Mouse (Mus musculus) urinary bladder, postnatal 4 days (tissue): ENCODE measurements around the gene Rps12-ps3.

Experiments used
- DNase-seq, 2 experiments: peaks; one replicate each; pipeline ENCODE4 v3.0.0; 2021 to 2022; ENCODE audit warnings: low spot score in 2 of 2

Gene Rps12-ps3

DNA sequence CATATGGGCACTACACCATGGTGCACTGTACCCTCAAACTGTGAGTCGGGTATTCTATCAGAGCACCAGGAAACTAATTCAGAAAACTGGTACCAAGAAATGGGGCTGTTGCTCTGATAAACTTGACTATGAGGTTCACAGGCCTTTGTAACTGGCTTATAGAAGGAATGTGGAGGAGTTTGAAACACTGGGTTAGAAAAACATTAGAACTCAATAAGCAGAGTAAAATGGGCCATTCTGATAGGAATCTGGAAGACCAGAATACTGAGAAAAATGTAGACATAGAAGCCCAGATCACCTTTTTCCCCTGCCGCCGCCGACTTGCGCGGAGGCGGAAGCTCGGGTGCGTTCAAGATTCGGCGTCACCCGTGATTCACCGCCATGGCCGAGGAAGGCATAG lies at the start of gene Rps12-ps3:
Gene Rps12-ps3, plus strand, starts transcription at position 301 of the 400 bp plus-strand sequence.
- DNase-seq, result no peak

DNA sequence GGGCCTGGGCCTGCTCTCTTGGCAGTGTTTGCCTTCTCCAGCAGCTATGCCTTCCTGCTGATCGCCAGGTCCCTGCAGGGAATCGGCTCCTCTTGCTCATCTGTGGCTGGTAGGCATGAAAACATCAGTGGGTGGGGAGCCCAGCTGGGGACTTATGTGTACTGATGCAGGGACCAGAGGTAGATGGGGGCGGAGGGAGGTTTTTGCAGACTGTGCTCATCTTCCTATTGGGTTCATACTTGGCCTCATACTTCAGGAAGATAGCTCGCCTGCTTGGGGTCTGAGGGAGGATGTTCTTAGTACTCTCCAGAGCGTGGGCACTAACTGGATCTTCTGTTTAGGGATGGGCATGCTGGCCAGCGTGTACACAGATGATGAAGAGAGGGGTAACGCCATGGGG lies 48.9 kb upstream of the Rps12-ps3 start:
- no peak for DNase-seq

DNA sequence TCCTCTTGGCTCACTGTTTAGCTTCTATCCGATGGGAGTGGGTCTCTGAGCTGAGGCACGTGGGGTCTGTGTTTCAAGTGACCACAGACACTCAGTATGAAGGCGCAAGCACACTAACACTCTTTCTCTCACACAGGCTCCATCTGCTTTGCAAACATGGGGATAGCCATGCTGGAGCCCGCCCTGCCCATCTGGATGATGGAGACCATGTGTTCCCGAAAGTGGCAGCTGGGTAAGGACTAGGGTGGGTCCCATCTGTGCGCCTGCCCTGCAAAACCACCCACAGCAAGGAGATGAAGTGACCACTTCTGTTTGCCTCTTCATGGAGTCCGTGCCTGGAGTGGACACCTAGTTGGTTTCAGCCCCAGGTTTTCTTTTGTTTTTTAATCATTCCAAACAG lies 45.7 kb upstream of the Rps12-ps3 start:
- no peak for DNase-seq

DNA sequence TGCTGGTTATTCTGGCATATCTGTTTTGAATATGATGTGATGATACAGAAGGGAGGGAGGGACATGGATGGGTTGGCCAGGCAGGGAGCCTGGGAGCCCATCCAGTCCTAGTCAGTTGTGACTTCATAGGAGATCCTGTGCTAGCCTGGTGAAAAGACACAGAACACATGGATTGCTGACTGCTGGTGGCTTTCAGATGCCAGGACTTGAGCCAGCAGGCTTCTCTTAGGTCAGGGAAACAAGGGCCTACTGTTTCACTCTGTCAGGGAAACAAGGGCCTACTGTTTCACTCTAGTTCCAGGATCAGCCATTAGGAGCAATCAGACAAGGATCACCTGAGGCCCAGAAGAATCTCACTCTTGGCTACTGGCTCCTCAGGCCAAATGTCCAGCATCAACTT lies 41.2 kb upstream of the Rps12-ps3 start:
- no peak for DNase-seq

DNA sequence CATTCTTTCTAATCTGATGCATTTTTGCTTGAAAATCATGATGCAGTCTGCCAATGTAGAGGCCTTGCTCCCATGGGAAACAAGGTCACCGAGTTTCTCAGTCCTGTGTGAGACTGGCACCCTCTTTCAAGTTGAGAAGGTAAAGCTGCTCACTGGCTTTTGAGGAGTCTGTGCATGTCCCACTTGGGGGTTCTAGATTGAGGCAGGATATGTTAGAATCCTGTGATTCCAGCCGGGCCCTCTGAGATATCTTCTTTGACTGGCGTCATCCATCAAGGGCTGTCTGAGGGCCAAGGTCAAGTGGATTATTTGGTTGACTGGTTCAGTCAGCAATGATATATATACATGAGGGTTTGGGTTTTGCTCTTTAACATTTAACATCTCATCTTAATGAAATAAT lies 40.1 kb upstream of the Rps12-ps3 start:
- no peak for DNase-seq

DNA sequence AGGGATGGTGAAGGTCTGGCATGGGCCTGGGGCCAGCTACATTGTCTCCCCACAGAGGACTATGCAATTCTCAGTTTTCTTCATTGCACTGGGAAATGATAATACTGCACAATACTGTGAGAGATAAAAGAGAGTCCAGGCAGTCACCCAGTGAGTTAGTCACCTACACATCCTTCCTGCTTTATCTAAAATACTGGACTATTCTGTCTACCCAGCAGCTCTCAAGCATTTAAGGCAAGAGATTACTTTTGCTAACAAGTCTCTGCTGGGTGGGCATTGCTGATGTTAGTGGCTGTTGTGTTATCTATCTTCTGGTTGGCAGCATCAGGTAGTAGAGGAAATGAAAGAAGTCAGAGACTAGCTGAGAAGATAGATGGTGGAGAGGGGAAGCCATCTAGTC lies 33.0 kb upstream of the Rps12-ps3 start:
- no peak for DNase-seq

DNA sequence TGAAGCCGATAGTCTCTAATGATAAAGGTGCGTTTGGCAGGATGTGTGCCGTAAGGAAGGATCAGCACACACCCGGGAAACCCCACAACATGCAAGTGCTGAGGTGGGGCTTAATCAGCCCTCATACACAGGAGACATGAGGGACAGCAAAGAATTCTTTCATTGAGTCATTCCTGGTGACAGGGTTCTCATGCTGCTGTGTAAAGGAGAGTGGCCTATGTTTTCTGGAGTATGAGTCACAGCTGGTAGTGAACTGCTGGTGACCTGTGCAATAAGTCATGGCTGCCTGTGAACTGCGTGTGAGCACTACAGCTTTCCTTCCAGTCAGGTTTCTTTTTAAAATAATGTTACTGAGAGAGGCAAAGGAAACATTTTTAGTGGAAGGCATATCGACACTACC lies 32.3 kb upstream of the Rps12-ps3 start:
- DNase-seq, result no peak

DNA sequence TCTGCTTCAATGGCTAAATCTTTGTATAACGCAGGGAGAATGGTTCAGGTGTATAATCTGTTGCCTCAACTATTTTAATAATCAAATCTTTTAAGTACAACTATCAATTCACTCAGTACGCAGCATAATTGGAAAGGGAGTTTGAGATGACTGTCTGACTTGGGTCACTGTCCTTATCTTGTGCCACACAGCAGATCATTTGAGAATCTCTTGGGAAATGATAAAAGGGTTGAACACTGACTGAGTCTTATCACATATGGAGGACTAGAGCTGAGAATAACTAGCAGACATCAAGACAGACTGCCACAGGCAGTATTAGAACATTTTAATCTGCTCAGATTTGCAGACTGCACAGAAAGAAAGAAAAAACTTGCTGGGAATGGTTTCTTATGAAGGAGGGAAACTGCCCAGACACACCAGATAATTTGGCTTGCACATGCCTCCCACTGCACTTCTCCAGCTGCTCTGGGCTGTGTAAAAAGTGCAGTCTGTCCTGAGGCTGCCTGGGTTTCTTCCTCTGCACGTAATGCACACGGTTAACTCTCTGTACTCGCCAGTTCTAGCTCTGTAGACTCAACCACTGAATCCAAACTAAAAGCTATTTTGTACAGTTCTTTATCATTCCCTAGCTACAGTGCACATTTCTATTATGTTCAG lies 29.8 kb upstream of the Rps12-ps3 start:
- no peak for DNase-seq

DNA sequence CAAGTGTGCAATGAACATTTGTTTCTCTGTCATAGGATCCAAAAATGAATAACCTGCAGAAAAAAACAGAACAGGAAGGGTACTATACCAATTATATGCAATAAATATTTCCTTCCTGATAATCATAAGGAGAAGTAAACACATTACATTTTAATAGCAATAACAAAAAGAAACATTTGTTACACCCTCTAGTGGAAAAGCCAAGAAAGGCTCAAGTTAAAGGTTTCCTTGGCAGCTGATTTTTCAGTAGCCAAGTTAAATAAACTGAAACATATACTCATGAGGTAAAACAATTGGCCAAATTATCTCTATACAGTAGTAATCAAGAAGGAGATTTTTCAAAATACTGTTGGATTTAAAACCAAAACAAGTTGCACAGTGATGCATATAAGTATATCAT lies 6.8 kb upstream of the Rps12-ps3 start:
- DNase-seq, result no peak

DNA sequence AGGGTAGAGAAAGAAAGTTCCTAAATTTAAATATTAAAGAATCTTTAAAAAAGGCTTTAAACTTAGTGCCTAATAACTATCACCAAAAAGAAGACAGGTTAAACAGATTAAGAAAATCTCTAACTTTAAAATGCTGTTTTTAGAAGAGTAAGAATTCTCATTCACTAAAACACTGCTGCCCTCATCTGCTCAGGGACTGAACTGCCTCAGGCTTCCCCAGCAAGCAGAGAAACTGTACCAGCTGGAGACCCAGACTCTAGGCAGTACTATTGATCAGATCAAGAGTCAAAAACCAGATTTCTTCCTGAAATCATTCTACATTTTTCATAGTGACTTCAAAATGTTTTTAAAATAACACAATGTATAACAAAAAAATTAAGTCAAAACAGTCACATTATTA lies 5.5 kb upstream of the Rps12-ps3 start:
- no peak for DNase-seq

DNA sequence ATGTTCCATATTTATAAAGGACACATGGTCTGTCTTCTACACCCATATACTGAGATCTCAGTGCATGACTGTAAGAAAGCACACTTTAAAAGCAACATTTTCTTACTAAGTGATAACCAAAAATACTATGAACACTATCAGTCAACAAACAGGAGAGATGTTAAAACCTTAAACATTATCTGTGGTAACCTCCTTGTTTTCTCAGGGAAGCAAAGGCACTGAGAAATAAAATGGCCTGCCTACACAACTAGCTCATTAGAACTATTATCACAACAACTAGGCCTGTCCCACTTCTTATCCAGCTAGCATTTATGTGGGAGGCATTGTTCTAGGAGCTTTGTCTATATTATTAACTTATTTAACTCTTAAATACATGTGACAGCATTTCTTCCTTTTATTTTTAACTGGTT lies 8.7 kb downstream of the Rps12-ps3 start:
- DNase-seq, result no peak

DNA sequence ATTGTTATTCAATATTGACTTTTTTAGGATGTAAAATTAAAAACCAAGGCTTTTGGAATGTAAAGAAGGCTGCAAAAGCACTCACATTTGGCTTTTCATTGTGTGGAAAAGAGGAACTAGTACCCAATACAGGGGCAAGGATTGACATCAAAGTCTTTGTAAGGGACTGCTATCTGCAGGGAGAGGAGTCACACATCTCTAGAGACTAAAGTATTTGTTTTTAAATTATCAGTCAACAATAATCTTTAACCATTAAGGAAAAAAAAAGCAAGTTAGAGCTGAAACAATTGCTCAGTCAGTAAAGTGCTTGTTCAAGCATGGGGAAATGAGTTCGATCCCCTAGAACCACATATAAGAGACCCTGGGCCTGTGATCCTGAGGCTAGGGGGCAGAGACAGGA lies 14.6 kb downstream of the Rps12-ps3 start:
- no peak for DNase-seq

DNA sequence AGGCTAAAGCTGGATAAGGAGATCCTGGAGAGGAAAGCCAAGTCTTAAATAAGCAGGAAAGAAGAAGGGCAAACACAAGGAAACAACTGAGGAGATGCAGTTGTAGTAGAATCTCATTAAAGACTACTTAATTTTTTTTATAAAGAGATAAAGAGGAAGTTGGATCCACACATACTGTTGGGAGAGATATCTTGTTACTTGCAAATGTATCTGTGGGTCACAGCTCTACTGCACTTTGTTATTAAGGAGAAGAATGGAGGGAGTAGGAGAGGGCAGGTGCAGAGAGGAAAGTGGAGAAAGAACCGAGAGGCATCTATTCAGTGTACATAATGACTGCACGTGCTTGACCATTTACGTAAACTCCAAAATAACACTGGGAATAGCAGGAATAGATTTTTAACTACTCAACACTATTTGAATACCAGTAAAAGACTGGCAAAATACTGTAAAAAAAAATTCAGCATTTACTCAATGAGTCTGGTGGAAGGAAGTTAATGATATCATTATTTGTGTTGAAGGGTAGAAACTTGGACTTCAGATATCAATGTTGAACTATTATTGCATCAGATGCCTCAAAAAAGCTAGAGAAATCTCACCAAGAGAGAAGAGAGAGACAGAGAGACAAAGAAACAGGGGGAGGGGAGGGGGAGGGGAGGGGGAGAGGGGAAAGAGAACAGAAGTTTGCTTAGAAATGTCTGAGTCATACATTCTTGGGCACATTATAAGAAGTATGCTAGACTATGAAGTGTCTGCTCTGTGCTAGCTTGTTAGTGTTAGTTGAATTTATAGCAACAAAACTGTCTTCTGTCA lies 16.0 kb downstream of the Rps12-ps3 start:
- no peak for DNase-seq

DNA sequence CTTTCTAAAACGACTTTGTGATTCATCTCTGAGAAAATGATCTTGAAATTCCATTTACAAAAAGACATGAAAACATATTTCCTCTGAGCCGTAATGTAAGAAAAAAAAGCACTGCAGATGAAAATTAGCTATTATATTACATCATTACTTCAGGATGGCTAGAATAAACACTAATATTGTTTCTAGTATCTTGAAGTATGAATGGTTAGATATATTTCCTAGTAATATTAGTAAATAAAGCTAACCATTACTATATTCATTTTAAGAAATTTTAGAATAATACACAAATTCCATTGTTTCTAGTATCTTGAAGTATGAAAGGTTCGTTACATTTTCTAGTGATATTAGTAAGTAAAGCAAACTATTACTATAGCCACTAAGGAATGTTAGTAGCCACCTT lies 17.8 kb downstream of the Rps12-ps3 start:
- DNase-seq, result no peak

DNA sequence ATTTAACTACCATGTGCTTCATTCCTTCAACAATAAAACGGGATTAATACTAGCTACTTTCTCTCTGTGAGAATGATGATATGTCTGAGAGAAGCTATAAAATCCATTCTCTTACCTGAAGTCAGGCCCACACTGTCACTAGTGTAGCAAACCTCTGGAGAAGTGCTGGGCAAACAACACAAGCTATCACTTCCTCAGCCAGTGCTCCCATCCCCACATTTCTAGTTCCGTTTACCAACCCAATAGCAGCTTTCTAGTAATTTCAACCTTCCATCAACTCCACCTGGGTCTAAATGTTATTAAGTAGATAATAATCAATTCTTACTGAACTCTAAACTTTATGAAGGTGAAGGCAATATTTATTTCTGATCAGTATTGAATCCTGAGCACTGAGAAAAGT lies 20.9 kb downstream of the Rps12-ps3 start:
- DNase-seq, result no peak

DNA sequence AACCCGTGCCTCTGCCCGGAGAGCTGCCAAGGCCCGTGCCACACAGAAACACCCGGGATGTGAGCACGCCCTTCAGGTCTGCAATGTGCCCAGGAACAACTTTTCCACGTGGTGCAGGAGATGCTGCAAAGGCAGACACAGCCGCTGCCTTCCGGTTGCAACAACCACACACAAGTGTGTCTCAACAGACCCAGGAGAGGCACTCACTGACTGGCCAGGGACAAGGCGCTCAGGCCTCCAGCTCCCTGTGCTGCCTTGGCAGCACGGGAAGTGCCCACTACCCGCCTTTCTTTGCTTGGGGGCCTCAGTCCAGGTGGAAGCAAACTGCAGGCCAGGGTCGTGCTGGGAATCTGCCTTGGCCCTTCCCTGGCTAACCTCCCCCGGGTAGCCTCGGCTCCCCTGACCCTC lies 22.2 kb downstream of the Rps12-ps3 start:
- DNase-seq, result no peak

DNA sequence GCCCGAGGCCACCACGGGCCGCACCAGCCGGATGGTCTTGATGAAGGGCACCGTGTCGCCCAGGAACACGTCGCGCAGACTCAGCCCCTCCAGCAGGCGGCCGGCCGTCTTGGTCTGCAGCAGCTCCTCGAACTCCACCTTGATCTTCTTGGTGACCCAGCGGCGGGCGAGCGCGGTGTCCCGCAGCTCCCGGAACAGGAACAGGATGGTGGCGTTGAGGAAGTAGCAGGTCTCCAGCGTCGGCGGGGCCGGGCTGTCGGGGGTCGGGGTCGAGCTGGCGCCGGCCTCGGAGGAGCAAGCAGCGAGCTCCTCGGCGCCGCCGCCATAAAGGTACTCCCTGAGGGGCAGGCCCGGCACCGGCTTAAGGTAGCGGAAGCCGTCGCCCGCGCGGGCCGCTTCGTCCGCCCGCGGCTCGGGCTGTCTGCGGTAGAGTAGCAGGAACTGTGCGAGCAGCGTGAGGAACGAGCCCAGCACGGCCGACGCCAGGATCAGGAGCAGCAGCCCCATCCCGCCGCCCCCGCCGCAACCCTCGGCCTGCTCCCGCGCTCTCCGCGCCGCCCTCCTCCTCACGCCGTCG lies 23.1 kb downstream of the Rps12-ps3 start:
- peak in 1 of 2 experiments; percentile 49 for DNase-seq

DNA sequence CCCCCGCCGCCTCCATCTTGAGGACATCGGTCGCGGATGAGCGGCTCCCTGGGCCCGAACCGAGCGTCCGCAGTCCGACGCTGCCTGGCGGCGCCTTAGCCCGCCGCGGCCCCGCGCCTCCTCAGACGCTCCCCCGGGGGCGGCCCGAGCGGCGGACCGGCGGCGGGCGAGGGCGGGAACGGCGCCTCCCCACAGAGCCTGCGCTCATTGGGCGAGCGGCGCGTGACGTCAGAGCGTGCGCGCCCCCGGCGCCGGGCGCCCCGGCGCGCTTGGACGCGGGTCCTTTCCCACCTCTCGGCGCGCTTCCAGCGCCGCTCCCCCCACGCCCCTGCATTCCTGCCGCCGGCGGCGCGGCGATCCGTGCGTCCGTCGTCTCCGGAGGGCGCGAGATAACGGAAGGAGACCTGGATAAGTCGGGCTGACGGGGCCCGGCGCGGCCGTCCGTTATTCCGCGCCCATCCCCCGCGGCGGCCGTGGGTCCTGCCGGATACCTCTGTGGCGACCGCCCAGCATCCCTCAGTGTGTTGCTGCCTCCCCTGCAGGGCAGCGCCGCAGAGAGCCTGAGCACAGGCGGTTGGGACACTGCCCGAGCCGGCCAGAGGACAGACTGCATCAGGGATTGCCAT lies 23.7 kb downstream of the Rps12-ps3 start, which contains the start of gene Pdzd8:
Gene Pdzd8, minus strand, starts transcription at position 123 of the 626 bp plus-strand sequence.
- peak; percentile 89 to 90 for DNase-seq

DNA sequence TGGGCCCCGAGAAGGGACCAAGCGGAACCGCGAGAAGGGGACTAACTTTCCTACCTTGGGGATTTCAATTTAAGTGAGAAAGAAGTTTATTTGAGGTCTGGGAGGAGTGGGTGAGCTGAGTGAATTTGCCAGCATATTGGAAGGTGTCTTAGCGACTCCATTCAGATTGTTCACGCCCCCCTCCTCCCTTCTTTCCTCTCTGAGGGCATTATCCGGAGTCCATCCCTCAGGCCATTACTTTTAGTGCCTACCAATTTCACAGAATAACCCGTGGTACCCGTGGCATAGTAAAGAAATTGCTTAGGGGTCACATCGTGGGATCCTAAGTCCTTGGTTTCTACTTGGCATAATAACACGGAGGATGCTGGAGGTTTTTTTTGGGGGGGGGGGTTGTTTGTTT lies 24.2 kb downstream of the Rps12-ps3 start:
- DNase-seq, result no peak

DNA sequence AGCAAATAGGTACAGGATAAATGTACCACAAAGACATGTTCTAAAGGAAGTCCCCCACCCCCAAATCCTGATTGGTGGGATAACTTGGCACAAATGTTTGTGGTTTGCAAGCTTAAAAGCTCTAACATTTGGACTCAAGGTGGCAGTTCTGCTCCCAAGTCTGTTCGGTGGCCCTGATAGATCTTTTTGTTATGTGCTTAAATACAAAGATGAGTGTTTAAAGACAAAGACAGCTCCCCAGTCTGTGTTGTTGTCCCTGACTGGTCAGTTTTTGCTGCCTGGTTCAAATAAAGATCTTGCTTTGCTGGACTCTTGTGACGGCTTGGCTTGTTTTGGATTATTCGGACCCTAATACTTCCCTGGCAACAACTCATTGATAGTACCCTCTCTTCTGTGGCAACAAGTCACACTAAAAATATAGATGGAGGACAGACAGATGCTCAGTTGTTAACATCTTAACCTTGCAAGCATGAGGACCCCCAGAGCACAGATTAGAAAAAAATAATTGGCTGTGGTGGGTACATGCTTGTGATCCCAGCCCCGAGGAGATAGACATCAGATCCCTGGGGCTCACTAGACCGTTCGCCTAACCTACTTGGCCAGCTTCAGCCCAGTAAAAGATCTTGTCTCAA lies 27.4 kb downstream of the Rps12-ps3 start:
- DNase-seq, result no peak

DNA sequence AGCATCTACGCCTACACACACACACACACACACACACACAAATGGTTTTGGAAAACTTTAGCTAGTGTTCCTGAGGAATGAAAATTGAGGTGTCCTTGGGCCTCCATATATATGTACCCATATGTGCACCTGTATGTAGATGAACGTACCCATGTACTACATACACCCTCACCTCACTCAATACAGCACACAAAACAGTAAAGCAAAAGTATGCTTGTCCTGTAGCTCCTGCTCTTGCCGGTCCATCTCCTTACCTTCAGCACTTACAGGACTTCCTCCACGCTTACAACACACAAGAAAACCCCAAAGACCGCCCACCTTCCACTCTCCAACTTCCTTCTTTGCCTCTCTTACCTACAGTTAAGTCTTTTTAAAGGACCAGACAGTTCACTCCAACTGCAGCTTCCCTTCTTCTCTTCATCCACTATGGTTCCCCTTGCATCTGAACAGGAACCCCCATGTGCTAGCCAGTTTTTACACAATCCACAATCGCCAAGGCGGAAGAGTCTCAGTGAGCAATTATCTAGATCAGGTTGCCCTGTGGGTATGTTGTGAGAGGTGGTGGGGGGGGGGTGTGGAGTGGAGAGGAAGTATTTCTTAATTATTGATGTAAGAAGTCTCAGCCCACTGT lies 28.3 kb downstream of the Rps12-ps3 start:
- DNase-seq, result no peak
